Mouse (Mus musculus) liver, adult 2 months (tissue): ENCODE results near the gene Gm13057. TPM values are rescaled to one million over a fixed set of nuclear protein-coding genes. Genes with fewer than 3 reads are reported as not detected.
"Not testable (repeated sequence)": the region's sequence is repeated elsewhere in the genome, so short reads cannot be mapped to it uniquely, and the experiment has no call there.

ENCODE experiments used
- DNase-seq: peaks from one replicate; pipeline ENCODE4 v3.0.0-alpha.2; 2011; ENCODE audit warnings: low read depth, low spot score; ENCODE audit errors: extremely low read depth
- H3K27ac ChIP-seq: fragments of 200-500 bp; replicated peaks from 2 replicates; pipeline ENCODE4 v1.5.1; 2012; ENCODE audit warnings: low read depth, mild to moderate bottlenecking, control low read depth, inconsistent platforms, low read length; ENCODE audit not compliant: insufficient read depth
- H3K27me3 ChIP-seq: fragments of 200-500 bp; 2 replicates; pipeline ENCODE4 v1.6.1; 2012; ENCODE audit warnings: mild to moderate bottlenecking, moderate library complexity, low read length, inconsistent platforms; ENCODE audit not compliant: control insufficient read depth, insufficient read depth
- H3K36me3 ChIP-seq: fragments of 200-500 bp; 2 replicates; pipeline ENCODE4 v1.6.1; 2012; ENCODE audit warnings: low read length, inconsistent platforms; ENCODE audit not compliant: control insufficient read depth, insufficient read depth
- H3K4me1 ChIP-seq: fragments of 200-500 bp; 2 replicates; pipeline ENCODE4 v1.6.1; 2011; ENCODE audit warnings: low read length; ENCODE audit not compliant: control insufficient read depth, insufficient read depth
- H3K4me3 ChIP-seq: fragments of 200-500 bp; 2 replicates; pipeline ENCODE4 v1.5.1; 2011; ENCODE audit warnings: low read depth, mild to moderate bottlenecking, control low read depth, low read length, moderate library complexity; ENCODE audit not compliant: insufficient read depth
- H3K79me2 ChIP-seq: fragments of 200-500 bp; 2 replicates; pipeline ENCODE4 v1.6.1; 2012; ENCODE audit warnings: inconsistent platforms, mild to moderate bottlenecking, low read length, moderate library complexity; ENCODE audit not compliant: control insufficient read depth, insufficient read depth
- H3K9ac ChIP-seq: fragments of 200-500 bp; 2 replicates; pipeline ENCODE4 v1.6.1; 2012; ENCODE audit warnings: low read depth, mild to moderate bottlenecking, control low read depth, inconsistent platforms, low read length
- CTCF ChIP-seq: fragments of 200-500 bp; IDR thresholded peaks from 2 replicates; pipeline ENCODE4 v1.5.1; 2011; ENCODE audit warnings: low read depth, low read length, control low read depth
- WGBS: fragments of 180-500 bp; shearing (Covaris S2); methylation state at CpG from one replicate; pipeline ENCODE4 v1.1.7; 2018; 5-methylcytosine and 5-hydroxymethylcytosine counted together
- polyA plus RNA-seq: library from polyadenylated mRNA; depleted of rRNA; stranded (reverse); fragments of >200 nt; gene quantifications from 2 replicates; pipeline ENCODE4 v1.2.3, GENCODE M21; 2012; rRNA removed
- total RNA-seq: library from RNA; depleted of rRNA; stranded (reverse); fragments of >200 nt; gene quantifications from 2 replicates; pipeline ENCODE4 v1.2.3, GENCODE M21; 2014; rRNA removed

Gene Gm13057
- not detected in 2 replicates for total RNA-seq
- polyA plus RNA-seq: not detected in 2 replicates

DNA sequence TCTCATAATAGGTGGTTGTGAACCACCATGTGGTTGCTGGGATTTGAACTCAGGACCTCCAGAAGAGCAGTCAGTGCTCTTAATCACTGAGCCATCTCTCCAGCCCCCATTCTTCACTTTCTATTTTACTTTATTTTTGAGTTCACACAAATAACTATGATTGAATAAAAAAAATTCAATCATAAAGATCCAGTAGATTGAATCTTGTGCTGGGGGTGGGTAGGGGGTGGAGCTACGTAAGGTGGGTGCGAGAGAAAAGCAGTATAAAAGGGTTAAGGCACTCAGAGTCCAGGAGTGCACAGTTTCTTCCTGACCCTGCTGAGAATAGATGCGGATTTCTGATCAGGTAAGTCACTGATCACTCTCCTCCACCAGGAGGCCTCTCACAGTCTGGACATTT is at the start of gene Gm13057, which contains the start of gene BC080695:
TSS of gene Gm13057 (plus strand) at position 310 of the 400 bp plus-strand sequence.
TSS of gene BC080695 (plus strand) at position 301 of the 400 bp plus-strand sequence.
- H3K9ac ChIP-seq, H3K4me3 ChIP-seq, H3K36me3 ChIP-seq, DNase-seq, H3K4me1 ChIP-seq, H3K27ac ChIP-seq, H3K27me3 ChIP-seq, H3K79me2 ChIP-seq: not testable (repeated sequence)
- no CpG with 5 or more reads among the region's 3 CpGs for WGBS

DNA sequence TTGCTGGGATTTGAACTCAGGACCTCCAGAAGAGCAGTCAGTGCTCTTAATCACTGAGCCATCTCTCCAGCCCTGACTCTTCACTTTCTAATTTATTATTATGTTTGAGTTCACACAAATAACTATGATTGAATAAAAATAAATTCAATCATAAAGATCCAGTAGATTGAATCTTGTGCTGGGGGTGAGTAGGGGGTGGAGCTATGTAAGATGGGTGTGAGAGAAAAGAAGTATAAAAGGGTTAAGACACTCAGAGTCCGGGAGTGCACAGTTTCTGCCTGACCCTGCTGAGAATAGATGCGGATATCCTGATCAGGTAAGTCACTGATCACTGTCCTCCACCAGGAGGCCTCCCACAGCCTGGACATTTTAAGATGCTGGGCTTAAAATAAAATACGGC is 40.5 kb upstream of the Gm13057 start, which contains the start of gene Gm13043:
TSS of gene Gm13043 (plus strand) at position 301 of the 400 bp plus-strand sequence.
- Histone ChIP-seq H3K79me2 (no peaks in the 10 kb centered on the region), H3K36me3 (no peaks in the 10 kb centered on the region), H3K4me3 (no peak within 1 kb of the TSS), H3K27me3 (no peaks in the 10 kb centered on the region), H3K27ac (no peak within 1 kb of the TSS), H3K9ac (no peak within 1 kb of the TSS), H3K4me1 (no peaks in the 10 kb centered on the region)
- TF ChIP-seq CTCF: no peak
- WGBS: 87% methylated on average over 3 of the region's 3 CpGs
- DNase-seq: no peak

DNA sequence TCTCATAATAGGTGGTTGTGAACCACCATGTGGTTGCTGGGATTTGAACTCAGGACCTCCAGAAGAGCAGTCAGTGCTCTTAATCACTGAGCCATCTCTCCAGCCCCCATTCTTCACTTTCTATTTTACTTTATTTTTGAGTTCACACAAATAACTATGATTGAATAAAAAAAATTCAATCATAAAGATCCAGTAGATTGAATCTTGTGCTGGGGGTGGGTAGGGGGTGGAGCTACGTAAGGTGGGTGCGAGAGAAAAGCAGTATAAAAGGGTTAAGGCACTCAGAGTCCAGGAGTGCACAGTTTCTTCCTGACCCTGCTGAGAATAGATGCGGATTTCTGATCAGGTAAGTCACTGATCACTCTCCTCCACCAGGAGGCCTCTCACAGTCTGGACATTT is 15.9 kb upstream of the Gm13057 start, which contains the start of gene Gm13040:
TSS of gene Gm13040 (plus strand) at position 301 of the 400 bp plus-strand sequence.
- H3K27ac ChIP-seq, H3K27me3 ChIP-seq, H3K4me3 ChIP-seq, H3K4me1 ChIP-seq, H3K36me3 ChIP-seq, H3K79me2 ChIP-seq, DNase-seq, H3K9ac ChIP-seq: not testable (repeated sequence)
- WGBS: no CpG with 5 or more reads among the region's 3 CpGs

Other genes starting within 250 kb of the Gm13057 start
- not detected in 2 replicates for gene Lrrc38, start 202.0 kb upstream of the Gm13057 start, total RNA-seq
- gene Lrrc38, start 202.0 kb upstream of the Gm13057 start, polyA plus RNA-seq: not detected in 2 replicates
- not detected in 2 replicates for gene Pramel1, start 157.3 kb upstream of the Gm13057 start, total RNA-seq
- not detected in 2 replicates for gene Pramel1, start 157.3 kb upstream of the Gm13057 start, polyA plus RNA-seq
- 5.2 and 7.8 TPM in 2 replicates for gene Pramef8, start 139.3 kb upstream of the Gm13057 start, total RNA-seq
- 2.1 and 2.3 TPM in 2 replicates for gene Pramef8, start 139.3 kb upstream of the Gm13057 start, polyA plus RNA-seq
- gene Oog4, start 101.4 kb upstream of the Gm13057 start, total RNA-seq: not detected in 2 replicates
- gene Oog4, start 101.4 kb upstream of the Gm13057 start, polyA plus RNA-seq: not detected in 2 replicates
- gene Gm13043, start 40.4 kb upstream of the Gm13057 start, total RNA-seq: not detected in 2 replicates
- gene Gm13043, start 40.4 kb upstream of the Gm13057 start, polyA plus RNA-seq: not detected in 2 replicates
- not detected in 2 replicates for gene Gm13040, start 15.8 kb upstream of the Gm13057 start, total RNA-seq
- not detected in 2 replicates for gene Gm13040, start 15.8 kb upstream of the Gm13057 start, polyA plus RNA-seq
- gene BC080695, start within 50 bp of the Gm13057 start, total RNA-seq: not detected in 2 replicates
- gene BC080695, start within 50 bp of the Gm13057 start, polyA plus RNA-seq: not detected in 2 replicates
- not detected in 2 replicates for gene Gm13083, start 63.3 kb downstream of the Gm13057 start, total RNA-seq
- gene Gm13083, start 63.3 kb downstream of the Gm13057 start, polyA plus RNA-seq: not detected in 2 replicates
- not detected in 2 replicates for gene Gm13088, start 105.5 kb downstream of the Gm13057 start, total RNA-seq
- gene Gm13088, start 105.5 kb downstream of the Gm13057 start, polyA plus RNA-seq: not detected in 2 replicates
- gene Gm13089, start 151.0 kb downstream of the Gm13057 start, total RNA-seq: not detected in 2 replicates
- not detected in 2 replicates for gene Gm13089, start 151.0 kb downstream of the Gm13057 start, polyA plus RNA-seq
- gene Gm13078, start 167.7 kb downstream of the Gm13057 start, total RNA-seq: not detected in 2 replicates
- gene Gm13078, start 167.7 kb downstream of the Gm13057 start, polyA plus RNA-seq: not detected in 2 replicates
- not detected in 2 replicates for gene Gm13023, start 237.6 kb downstream of the Gm13057 start, total RNA-seq
- not detected in 2 replicates for gene Gm13023, start 237.6 kb downstream of the Gm13057 start, polyA plus RNA-seq